Mouse (Mus musculus): Measurements from ENCODE around the gene Ncam1.

Ncam1 gene

DNA sequence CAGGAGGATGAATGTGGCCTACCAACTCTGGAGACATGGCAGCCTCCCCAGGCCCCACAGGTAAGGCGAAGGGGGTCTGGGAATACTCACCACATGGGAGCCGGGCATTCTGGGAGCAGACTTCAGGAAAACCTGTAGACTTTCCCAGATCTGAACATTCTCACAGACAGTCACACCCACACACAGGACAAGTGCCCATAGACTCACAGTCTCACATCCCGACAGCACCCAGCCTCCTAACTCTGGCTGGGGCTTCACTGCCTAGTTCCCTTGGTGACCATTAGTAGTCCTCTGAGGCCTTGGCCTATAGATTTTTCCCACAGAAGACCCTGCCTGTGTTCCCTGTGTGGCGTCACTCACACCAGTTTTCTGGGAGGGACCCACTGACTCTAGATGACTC lies 288.1 kb downstream of the Ncam1 start:
- POLR2A ChIA-PET, result no interaction called here

GRCm38 (mm10) chr9:49509628-49510027 lies 289.1 kb downstream of the Ncam1 start:
- CTCF ChIA-PET, result no interaction called here
- POLR2A ChIA-PET, result no interaction called here

More for the DNA sequence above, 288.1 kb downstream of the Ncam1 start:
- CTCF ChIA-PET, result no interaction called here

DNA sequence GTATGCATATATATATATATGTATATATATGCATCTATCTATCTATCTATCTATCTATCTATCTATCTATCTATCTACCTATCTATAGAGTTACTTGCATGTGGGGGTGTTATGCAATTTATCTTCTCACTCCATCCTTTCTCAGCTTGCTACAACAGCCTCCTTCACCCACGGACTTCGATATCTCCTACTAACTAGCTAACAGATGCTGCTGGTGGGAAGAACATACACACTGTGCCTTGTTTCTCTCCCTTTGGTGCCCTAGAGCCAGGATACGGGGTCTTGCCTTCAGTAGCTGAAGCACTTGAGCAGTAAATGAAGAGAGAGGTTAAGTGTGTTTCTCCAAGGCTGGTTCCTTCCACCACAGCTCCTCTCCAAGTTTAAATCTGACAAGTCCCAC lies 289.6 kb downstream of the Ncam1 start:
- POLR2A ChIA-PET, result no interaction called here

GRCm38 (mm10) chr9:49507829-49508585 lies 290.7 kb downstream of the Ncam1 start:
- ChIA-PET CTCF (interaction anchor here (0.6 to 1.3 kb wide), 9 partner anchors 14 to 862 kb away, joined by 3 to 4 read pairs (median 3); partner anchors contain the start of genes Tmprss5 (in 1 of the 4) and Ttc12 (in 1 of the 4)), POLR2A (interaction anchor here in 2 of 4 experiments (0.9 to 1.4 kb wide), 3 partner anchors 22 to 26 kb away, joined by 3 to 5 read pairs (median 3); partner anchors contain the start of gene Ttc12 (in 1 of the 2))

More for the DNA sequence above, 289.6 kb downstream of the Ncam1 start:
- CTCF ChIA-PET, result no interaction called here

GRCm38 (mm10) chr9:49504658-49505057 lies 294.1 kb downstream of the Ncam1 start:
- POLR2A ChIA-PET, result interaction anchor here in 1 of 4 experiments (0.6 kb wide), 2 partner anchors 332 to 436 kb away, joined by 3 read pairs; no protein-coding TSS in a partner anchor
- CTCF ChIA-PET, result interaction anchor here in 1 of 4 experiments (0.8 kb wide), 1 partner anchor 16 kb away, joined by 3 read pairs; no protein-coding TSS in a partner anchor

DNA sequence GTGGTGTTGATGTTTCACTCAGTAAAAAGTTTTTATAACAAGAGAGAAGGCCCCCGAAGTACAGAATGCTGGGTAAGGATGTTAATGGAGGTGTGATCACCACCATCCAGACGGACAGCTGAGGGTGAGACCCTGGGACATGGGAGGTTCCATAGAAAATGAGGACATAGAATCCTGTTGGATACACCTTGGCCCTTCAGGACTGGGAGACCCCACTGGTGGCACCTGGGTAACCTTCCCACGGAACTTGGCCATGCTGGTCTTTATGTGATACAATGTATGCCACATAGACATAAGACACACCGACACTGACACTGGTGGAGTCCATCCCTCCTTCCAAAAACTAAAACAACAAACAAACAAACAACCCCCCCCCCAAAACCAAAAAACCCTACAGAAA lies 296.5 kb downstream of the Ncam1 start:
- POLR2A ChIA-PET, result no interaction called here
- CTCF ChIA-PET, result no interaction called here

- CTCF ChIA-PET, result no interaction called here
- POLR2A ChIA-PET, result no interaction called here
Observed at GRCm38 (mm10) chr9:49499878-49500277, 298.8 kb downstream of the Ncam1 start.

DNA sequence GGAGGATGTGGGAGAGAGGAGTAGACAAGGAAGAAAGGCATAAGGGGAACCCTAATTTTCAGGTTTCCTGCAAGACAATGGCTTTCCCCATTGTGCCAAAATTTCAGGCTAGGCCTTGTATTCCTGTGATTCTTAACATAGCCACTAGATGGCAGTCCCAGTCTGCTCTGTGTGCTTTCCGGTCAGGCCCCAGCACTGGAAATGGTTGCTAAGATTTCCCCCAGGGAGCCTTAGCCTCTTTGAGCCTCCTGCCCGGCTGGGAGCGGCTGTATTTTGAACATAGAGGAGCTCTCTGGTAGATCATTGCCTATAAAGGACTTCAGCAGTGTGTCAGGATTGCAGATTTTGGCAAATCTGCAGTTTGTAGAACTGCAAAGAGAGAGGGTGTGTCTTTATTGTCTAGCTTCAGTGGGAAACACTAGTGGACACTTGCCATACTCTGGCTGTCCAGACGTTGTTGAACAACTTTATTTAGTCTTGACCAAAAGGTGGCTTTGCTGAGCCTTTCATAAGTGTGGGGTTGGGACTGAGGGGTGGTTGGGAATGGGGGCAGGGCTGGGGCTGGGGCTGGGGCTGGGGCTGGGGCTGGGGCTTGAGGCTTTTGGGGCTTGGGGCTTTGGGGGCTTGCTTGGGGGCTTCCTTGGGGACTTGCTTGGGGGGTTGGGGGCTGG lies 304.6 kb downstream of the Ncam1 start:
- POLR2A ChIA-PET, result interaction anchor here in 1 of 4 experiments (1.2 kb wide), 1 partner anchor 9 kb away, joined by 3 read pairs; no protein-coding TSS in a partner anchor

DNA sequence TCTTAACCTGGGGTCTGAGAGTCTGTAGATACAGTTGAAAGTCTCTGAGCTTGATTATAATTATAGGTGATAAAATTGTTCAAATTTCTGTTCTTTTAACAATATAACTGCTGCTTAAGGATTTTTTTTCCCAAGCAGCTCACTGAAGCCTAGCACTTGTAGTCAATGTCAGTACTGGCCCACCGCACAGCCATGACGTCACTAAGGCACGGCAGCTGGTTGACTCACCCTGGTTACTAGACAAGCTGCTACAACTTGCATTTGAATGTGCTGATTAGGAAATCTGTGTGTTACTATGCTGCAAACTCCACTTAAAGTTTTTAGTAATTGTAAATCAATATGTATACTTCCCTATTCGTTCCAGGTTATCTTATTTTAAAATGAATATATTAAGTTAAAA lies 308.1 kb downstream of the Ncam1 start:
- CTCF ChIA-PET, result no interaction called here
- POLR2A ChIA-PET, result interaction anchor here in 2 of 4 experiments (0.6 kb wide), 2 partner anchors 409 to 848 kb away, joined by 3 read pairs; no protein-coding TSS in a partner anchor

More for the DNA sequence above, 304.6 kb downstream of the Ncam1 start:
- CTCF ChIA-PET, result interaction anchor here in 3 of 4 experiments (0.5 to 1.5 kb wide), 14 partner anchors 8 to 1034 kb away, joined by 3 to 6 read pairs (median 4); partner anchors contain the start of genes Pts (in 1 of the 3), Tmprss5 (in 1 of the 3) and Ttc12 (in 1 of the 3)

DNA sequence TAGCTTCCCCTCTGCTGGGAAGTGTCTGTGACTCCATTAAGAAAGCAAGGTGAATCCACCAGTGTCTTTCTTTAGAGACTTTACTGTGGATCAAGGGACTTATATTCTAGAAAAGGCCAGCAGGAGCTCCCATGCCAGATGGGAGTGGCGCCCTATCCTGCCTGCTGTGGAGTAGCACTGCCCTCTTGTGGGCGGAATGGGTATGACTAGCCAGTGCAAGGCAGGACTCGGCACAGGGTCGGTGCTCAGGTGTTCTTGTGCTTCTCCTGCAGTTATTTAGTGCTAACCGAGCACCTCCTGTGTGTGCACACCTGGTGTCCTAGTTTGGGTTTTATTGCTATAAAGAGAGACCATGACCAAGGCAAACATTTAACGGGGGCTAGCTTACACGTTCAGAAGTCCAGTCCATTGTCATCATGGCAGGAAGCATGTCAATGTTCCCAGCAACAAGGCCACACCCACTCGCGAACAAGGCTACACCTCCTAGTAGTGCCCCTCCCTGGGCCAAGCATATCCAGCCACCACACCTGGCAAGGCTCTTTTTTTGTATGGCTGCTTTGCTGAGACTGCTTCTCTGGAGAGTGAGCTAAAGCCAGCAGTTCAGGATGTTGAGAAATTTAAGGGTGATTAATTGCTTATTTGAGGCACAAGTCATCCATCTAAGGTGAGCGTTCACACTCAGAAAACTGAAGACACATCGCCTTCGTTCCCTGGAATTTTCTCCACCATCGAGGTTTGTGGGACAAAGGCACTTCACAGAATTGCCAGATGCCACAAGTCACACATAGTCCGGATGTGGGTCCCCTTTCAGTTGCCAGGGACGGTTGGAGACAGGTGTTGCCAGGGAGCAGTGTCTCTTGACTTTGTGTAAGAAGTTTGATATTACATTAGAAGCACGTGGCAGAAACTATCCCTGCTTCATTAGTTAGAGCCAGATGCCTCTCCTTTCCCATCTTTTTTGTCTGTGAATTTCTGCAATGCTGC lies 309.5 kb downstream of the Ncam1 start:
- CTCF ChIA-PET, result interaction anchor here (0.5 to 5.5 kb wide), 70 partner anchors 9 to 1140 kb away, joined by 3 to 88 read pairs (median 4); partner anchors contain the start of genes Tmprss5 (in 4 of the 4), Drd2 (in 2 of the 4), Pts (in 2 of the 4) and Gm4894 (in 1 of the 4)

GRCm38 (mm10) chr9:49488258-49488657 lies 310.5 kb downstream of the Ncam1 start:
- CTCF ChIA-PET, result interaction anchor here (0.5 to 5.5 kb wide), 65 partner anchors 10 to 1141 kb away, joined by 3 to 88 read pairs (median 4); partner anchors contain the start of genes Tmprss5 (in 4 of the 4), Drd2 (in 2 of the 4), Pts (in 2 of the 4) and Gm4894 (in 1 of the 4)
- POLR2A ChIA-PET, result interaction anchor here in 3 of 4 experiments (0.6 to 1.7 kb wide), 12 partner anchors 8 to 434 kb away, joined by 3 to 9 read pairs (median 4); partner anchors contain the start of genes Tmprss5 (in 3 of the 3) and Drd2 (in 1 of the 3)

More for the DNA sequence above, 309.5 kb downstream of the Ncam1 start:
- POLR2A ChIA-PET, result interaction anchor here in 3 of 4 experiments (0.7 to 1.7 kb wide), 12 partner anchors 9 to 435 kb away, joined by 3 to 9 read pairs (median 4); partner anchors contain the start of genes Tmprss5 (in 3 of the 3) and Drd2 (in 1 of the 3)

- POLR2A ChIA-PET, result interaction anchor here in 3 of 4 experiments (0.6 to 3.3 kb wide), 12 partner anchors 13 to 500 kb away, joined by 3 to 30 read pairs (median 6); partner anchors contain the start of gene Tmprss5 (in 1 of the 3)
- CTCF ChIA-PET, result interaction anchor here (0.6 to 5.5 kb wide), 12 partner anchors 15 to 1861 kb away, joined by 3 to 88 read pairs (median 6); partner anchors contain the start of genes Tmprss5 (in 2 of the 4) and Drd2 (in 1 of the 4)
Observed at GRCm38 (mm10) chr9:49487657-49487943, 311.1 kb downstream of the Ncam1 start.

GRCm38 (mm10) chr9:49486805-49487656 lies 311.7 kb downstream of the Ncam1 start:
- POLR2A ChIA-PET, result interaction anchor here in 3 of 4 experiments (0.6 to 3.3 kb wide), 42 partner anchors 14 to 1041 kb away, joined by 3 to 30 read pairs (median 4); partner anchors contain the start of genes Tmprss5 (in 2 of the 3), Drd2 (in 1 of the 3) and Pts (in 1 of the 3)
- CTCF ChIA-PET, result interaction anchor here (0.6 to 5.5 kb wide), 14 partner anchors 21 to 1862 kb away, joined by 3 to 88 read pairs (median 6); partner anchors contain the start of gene Tmprss5 (in 2 of the 4)

GRCm38 (mm10) chr9:49485892-49486311 lies 312.8 kb downstream of the Ncam1 start, which contains the start of gene Ttc12:
Ttc12 (minus strand) TSS chr9:49486225.
- ChIA-PET CTCF (interaction anchor here (0.6 to 5.5 kb wide), 28 partner anchors 8 to 1098 kb away, joined by 3 to 88 read pairs (median 4); partner anchors contain the start of genes Tmprss5 (in 2 of the 4), Drd2 (in 1 of the 4) and Pts (in 1 of the 4)), POLR2A (interaction anchor here in 3 of 4 experiments (0.6 to 3.3 kb wide), 58 partner anchors 10 to 1132 kb away, joined by 3 to 30 read pairs (median 3); partner anchors contain the start of genes Drd2 (in 2 of the 3), Pts (in 2 of the 3), Tmprss5 (in 2 of the 3) and Nkapd1 (in 1 of the 3))

GRCm38 (mm10) chr9:49485250-49485891 lies 313.4 kb downstream of the Ncam1 start:
- ChIA-PET POLR2A (interaction anchor here in 3 of 4 experiments (0.6 to 3.3 kb wide), 41 partner anchors 9 to 1132 kb away, joined by 3 to 30 read pairs (median 4); partner anchors contain the start of genes Drd2 (in 2 of the 3), Tmprss5 (in 2 of the 3), Nkapd1 (in 1 of the 3) and Pih1d2 (in 1 of the 3)), CTCF (interaction anchor here (0.5 to 5.5 kb wide), 27 partner anchors 8 to 1098 kb away, joined by 3 to 88 read pairs (median 4); partner anchors contain the start of gene Tmprss5 (in 2 of the 4))

Data from embryonic stem cell, embryonic (primary cell).